Mouse (Mus musculus): Measurements from ENCODE around the gene Snx6. TPM values are rescaled to one million over a fixed set of nuclear protein-coding genes. Genes with fewer than 3 reads are reported as not detected.
A peak's percentile ranks its signal among the peaks of the same experiment; 100 is the strongest.

Snx6 gene
- polyA plus RNA-seq, 1 experiment from 2014 or later, result 60.1 TPM

DNA sequence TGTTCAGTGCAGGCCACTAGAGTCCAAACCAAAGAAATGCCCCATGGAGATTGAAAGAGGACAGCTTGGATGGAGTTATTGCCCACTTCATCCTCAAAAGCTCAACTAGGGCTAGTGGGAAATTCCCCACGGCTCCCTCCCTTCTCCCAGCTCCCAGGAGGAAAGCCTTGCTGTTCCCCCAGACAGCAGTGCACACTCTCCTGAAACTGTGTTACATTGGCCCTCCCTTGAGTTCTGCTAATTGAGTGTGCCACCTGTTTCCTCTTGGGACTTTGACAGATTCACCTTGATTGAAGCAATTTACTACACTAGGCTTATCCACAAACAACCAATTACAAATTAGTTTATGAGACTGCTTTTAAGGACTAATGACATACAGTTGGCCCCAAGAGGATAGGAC lies 32.5 kb upstream of the Snx6 start:
- 58% methylated on average over 1 of the region's 1 CpGs for WGBS (ENCODE audit: insufficient replicate concordance)
- no peaks in the 10 kb centered on the region for H3K36me3 ChIP-seq
- no peaks in the 10 kb centered on the region for H3K9me3 ChIP-seq (replicated peaks)
- H3K27ac ChIP-seq, result no peak overlapping the region
- H3K9ac ChIP-seq, result no peak overlapping the region
- 0 out of 2 replicates have a peak, but pooled peaks cover under 1% of the 10 kb centered on the region for H3K4me1 ChIP-seq (replicated peaks)
- no peak for ATAC-seq (ENCODE audit: low read depth)
- no peak for DNase-seq
- no peak overlapping the region for H3K4me3 ChIP-seq (replicated peaks)
- H3K27me3 ChIP-seq, result no peaks in the 10 kb centered on the region
- no peak overlapping the region for H3K4me2 ChIP-seq

DNA sequence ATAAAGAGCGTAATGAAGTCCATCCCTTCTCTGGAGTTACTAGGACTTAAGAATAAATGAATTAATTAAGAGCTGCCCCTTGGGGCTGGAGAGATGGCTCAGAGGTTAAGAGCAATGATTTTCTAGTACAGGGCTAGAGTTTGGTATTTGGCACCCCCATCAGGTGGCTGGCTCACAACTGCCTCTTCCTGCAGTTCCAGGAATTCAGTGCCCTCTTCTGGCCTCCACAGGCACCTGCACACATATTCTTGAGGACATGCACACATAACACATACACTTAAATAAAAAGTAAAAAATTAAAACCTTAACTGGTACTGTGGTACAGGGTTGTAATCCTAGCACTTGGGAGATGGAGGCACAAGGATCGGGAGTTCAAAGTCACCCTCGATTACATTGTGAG lies 29.7 kb upstream of the Snx6 start:
- ATAC-seq (ENCODE audit: low read depth), result no peak
- Histone ChIP-seq H3K27me3 (no peaks in the 10 kb centered on the region), H3K9me3 (replicated peaks) (no peaks in the 10 kb centered on the region), H3K4me1 (replicated peaks) (peaks cover 5% of the 10 kb centered on the region; the same call in 1 of the 2 replicates), H3K4me2 (no peak overlapping the region), H3K9ac (no peak overlapping the region), H3K27ac (no peak overlapping the region), H3K4me3 (replicated peaks) (no peak overlapping the region), H3K36me3 (no peaks in the 10 kb centered on the region)
- 82% methylated on average over 3 of the region's 3 CpGs for WGBS (ENCODE audit: insufficient replicate concordance)
- DNase-seq, result no peak

GRCm38 (mm10) chr12:54822836-54823426 lies 27.4 kb upstream of the Snx6 start:
- DNase-seq (no peak), ATAC-seq (ENCODE audit: low read depth) (no peak)
- H3K9ac ChIP-seq, result no peak overlapping the region
- no peaks in the 10 kb centered on the region for H3K27me3 ChIP-seq
- H3K4me1 ChIP-seq (replicated peaks), result peaks cover 16% of the 10 kb centered on the region
- H3K4me3 ChIP-seq (replicated peaks), result no peak overlapping the region
- no peak overlapping the region for H3K27ac ChIP-seq
- H3K4me2 ChIP-seq, result no peak overlapping the region
- H3K9me3 ChIP-seq (replicated peaks), result no peaks in the 10 kb centered on the region
- 50% methylated on average over 4 of the region's 4 CpGs for WGBS (ENCODE audit: insufficient replicate concordance)
- no peaks in the 10 kb centered on the region for H3K36me3 ChIP-seq

DNA sequence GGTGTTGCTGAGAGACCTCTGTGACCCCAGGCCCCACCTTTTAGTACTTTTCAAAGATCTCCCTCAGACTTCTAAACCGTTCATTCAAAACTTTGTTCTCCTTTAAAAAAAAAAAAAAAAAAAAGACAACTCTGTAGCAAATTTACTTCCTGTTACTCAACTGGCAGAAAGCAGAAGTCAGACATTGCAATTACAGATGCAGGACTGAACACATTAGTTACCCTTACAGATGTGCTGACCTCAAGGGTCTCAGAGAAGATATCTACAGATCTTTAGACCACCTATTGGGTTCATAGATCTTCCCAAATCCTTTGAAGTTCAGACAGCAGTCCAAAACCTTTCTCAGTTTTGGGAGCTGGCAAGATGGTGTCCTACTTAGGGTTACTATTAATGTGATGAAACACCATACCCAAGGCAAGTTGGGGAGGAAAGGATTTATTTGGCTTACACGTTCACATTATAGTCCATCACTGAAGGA lies 25.2 kb upstream of the Snx6 start:
- ATAC-seq (ENCODE audit: low read depth) (no peak), DNase-seq (no peak)
- no peaks in the 10 kb centered on the region for H3K27me3 ChIP-seq
- no peak overlapping the region for H3K4me3 ChIP-seq (replicated peaks)
- no peaks in the 10 kb centered on the region for H3K36me3 ChIP-seq
- no peak overlapping the region for H3K4me2 ChIP-seq
- WGBS (ENCODE audit: insufficient replicate concordance), result 23% methylated on average over 2 of the region's 2 CpGs
- no peaks in the 10 kb centered on the region for H3K9me3 ChIP-seq (replicated peaks)
- peak overlapping the region; percentile 18; the same call in 1 of the 2 replicates for H3K27ac ChIP-seq
- no peak overlapping the region for H3K9ac ChIP-seq
- H3K4me1 ChIP-seq (replicated peaks), result peaks cover 16% of the 10 kb centered on the region

DNA sequence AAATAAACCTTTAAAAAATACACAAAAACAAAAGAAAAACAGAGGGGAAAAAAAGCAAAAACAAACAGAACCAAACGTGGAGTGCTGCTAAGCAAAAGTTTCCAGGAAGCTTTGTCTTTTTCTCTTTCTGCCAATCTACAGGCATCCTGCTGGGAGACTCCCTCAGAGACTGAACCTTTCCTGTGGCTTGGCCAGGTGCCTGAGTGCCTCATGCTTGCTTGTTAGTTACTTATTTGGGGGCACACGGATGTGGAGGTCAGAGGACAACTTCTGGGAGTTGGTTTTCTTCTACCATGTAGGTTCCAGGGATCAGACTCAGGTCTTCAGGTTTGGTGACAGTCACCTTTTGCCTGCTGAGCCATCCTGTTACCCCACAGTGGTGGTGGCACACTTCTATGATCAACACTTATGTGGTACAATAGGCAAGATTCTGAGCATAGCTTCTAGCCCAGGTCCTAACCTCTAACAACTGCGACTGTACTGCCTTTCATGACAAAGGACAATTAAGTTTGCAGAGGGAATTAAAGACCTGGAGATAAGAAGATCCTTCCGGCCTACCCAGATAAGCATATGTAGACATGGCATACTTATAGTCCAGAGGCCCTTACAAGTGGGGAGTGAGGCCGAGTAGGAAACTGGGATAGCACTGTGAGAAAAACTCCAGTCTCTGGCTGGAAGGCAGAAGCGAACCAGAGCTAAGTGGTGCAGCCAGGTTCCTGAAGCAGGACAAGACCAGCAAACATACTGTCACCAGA lies 23.9 kb upstream of the Snx6 start:
- 40% methylated on average over 6 of the region's 6 CpGs for WGBS (ENCODE audit: insufficient replicate concordance)
- Histone ChIP-seq H3K27ac (no peak overlapping the region), H3K36me3 (no peaks in the 10 kb centered on the region), H3K9ac (no peak overlapping the region), H3K4me3 (replicated peaks) (no peak overlapping the region), H3K4me1 (replicated peaks) (peaks cover 16% of the 10 kb centered on the region), H3K27me3 (no peaks in the 10 kb centered on the region), H3K4me2 (no peak overlapping the region), H3K9me3 (replicated peaks) (no peaks in the 10 kb centered on the region)
- ATAC-seq (ENCODE audit: low read depth) (no peak), DNase-seq (no peak)

GRCm38 (mm10) chr12:54810142-54810541 lies 14.6 kb upstream of the Snx6 start:
- H3K27ac ChIP-seq, result no peak overlapping the region
- H3K9me3 ChIP-seq (replicated peaks), result no peaks in the 10 kb centered on the region
- ATAC-seq (ENCODE audit: low read depth) (no peak), DNase-seq (no peak)
- WGBS (ENCODE audit: insufficient replicate concordance), result 65% methylated on average over 2 of the region's 2 CpGs
- no peaks in the 10 kb centered on the region for H3K27me3 ChIP-seq
- H3K4me2 ChIP-seq, result no peak overlapping the region
- no peaks in the 10 kb centered on the region for H3K36me3 ChIP-seq
- H3K4me3 ChIP-seq (replicated peaks), result no peak overlapping the region
- H3K4me1 ChIP-seq (replicated peaks), result no peaks in the 10 kb centered on the region; the same call in 1 of the 2 replicates
- no peak overlapping the region for H3K9ac ChIP-seq

DNA sequence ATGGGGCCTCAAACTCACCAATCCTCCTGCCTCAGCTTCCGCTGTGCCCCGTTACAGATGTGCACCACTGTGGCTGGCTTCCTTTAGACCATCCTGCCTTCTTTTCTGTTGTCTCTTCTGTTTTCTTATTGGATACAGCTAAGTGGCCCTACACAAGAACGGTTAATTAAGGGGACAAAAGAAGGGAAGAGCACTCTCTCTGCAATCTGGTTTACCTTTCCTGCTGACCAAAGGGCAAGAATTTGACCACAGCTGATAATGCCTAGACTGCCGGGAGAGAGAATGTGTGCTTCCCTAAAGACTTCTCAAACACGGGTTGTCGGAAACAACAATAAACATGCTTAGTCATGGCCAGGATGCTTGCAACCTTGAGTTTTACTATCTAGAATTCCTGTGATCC lies 12.0 kb upstream of the Snx6 start:
- 34% methylated on average over 6 of the region's 6 CpGs for WGBS (ENCODE audit: insufficient replicate concordance)

DNA sequence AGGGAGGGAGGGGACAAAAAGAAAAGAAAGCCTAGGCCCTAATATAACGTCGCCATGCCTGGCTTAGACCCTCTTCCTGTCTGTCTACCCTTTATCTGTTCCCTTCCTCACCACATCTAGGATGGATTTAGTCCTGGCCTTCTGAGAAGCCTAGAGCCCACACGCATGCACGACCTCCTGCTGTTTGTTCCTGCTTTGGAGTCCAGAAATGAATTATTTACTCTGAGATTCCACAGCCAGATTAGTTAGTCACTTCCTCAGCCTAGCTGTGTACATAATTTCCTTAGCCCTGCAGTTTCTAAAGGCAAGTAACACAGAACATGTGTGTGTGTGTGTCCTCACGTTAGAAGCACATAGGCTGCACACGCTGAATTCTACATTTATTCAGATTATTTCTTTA lies 10.6 kb upstream of the Snx6 start:
- Histone ChIP-seq H3K4me1 (replicated peaks) (no peaks in the 10 kb centered on the region; the same call in 1 of the 2 replicates), H3K27ac (no peak overlapping the region), H3K27me3 (no peaks in the 10 kb centered on the region), H3K9ac (no peak overlapping the region), H3K9me3 (replicated peaks) (no peaks in the 10 kb centered on the region), H3K4me2 (no peak overlapping the region), H3K4me3 (replicated peaks) (no peak overlapping the region), H3K36me3 (no peaks in the 10 kb centered on the region)
- 35% methylated on average over 6 of the region's 6 CpGs for WGBS (ENCODE audit: insufficient replicate concordance)
- no peak for DNase-seq
- no peak for ATAC-seq (ENCODE audit: low read depth)

More for the DNA sequence above, 12.0 kb upstream of the Snx6 start:
- no peaks in the 10 kb centered on the region; the same call in 1 of the 2 replicates for H3K4me1 ChIP-seq (replicated peaks)
- H3K9me3 ChIP-seq (replicated peaks), result no peaks in the 10 kb centered on the region
- DNase-seq, result no peak
- no peak overlapping the region for H3K27ac ChIP-seq
- H3K36me3 ChIP-seq, result no peaks in the 10 kb centered on the region
- H3K4me2 ChIP-seq, result no peak overlapping the region
- H3K9ac ChIP-seq, result no peak overlapping the region
- ATAC-seq (ENCODE audit: low read depth), result no peak
- H3K27me3 ChIP-seq, result no peaks in the 10 kb centered on the region
- no peak overlapping the region for H3K4me3 ChIP-seq (replicated peaks)

GRCm38 (mm10) chr12:54805254-54806002 lies 9.9 kb upstream of the Snx6 start:
- DNase-seq (no peak), ATAC-seq (ENCODE audit: low read depth) (no peak)
- 66% methylated on average over 6 of the region's 6 CpGs for WGBS (ENCODE audit: insufficient replicate concordance)
- no peak overlapping the region for H3K4me2 ChIP-seq
- H3K27me3 ChIP-seq, result no peaks in the 10 kb centered on the region
- H3K4me3 ChIP-seq (replicated peaks), result no peak overlapping the region
- no peaks in the 10 kb centered on the region for H3K9me3 ChIP-seq (replicated peaks)
- H3K4me1 ChIP-seq (replicated peaks), result no peaks in the 10 kb centered on the region; the same call in 1 of the 2 replicates
- no peak overlapping the region for H3K27ac ChIP-seq
- H3K36me3 ChIP-seq, result no peaks in the 10 kb centered on the region
- no peak overlapping the region for H3K9ac ChIP-seq

GRCm38 (mm10) chr12:54803531-54803930 lies 8.0 kb upstream of the Snx6 start:
- H3K9ac ChIP-seq, result no peak overlapping the region
- H3K27ac ChIP-seq, result no peak overlapping the region
- H3K4me3 ChIP-seq (replicated peaks), result no peak overlapping the region
- WGBS (ENCODE audit: insufficient replicate concordance), result 66% methylated on average over 3 of the region's 3 CpGs
- H3K4me2 ChIP-seq, result no peak overlapping the region
- H3K36me3 ChIP-seq, result no peaks in the 10 kb centered on the region
- H3K9me3 ChIP-seq (replicated peaks), result no peaks in the 10 kb centered on the region
- no peaks in the 10 kb centered on the region; the same call in 1 of the 2 replicates for H3K4me1 ChIP-seq (replicated peaks)
- DNase-seq, result no peak
- no peaks in the 10 kb centered on the region for H3K27me3 ChIP-seq
- no peak for ATAC-seq (ENCODE audit: low read depth)

DNA sequence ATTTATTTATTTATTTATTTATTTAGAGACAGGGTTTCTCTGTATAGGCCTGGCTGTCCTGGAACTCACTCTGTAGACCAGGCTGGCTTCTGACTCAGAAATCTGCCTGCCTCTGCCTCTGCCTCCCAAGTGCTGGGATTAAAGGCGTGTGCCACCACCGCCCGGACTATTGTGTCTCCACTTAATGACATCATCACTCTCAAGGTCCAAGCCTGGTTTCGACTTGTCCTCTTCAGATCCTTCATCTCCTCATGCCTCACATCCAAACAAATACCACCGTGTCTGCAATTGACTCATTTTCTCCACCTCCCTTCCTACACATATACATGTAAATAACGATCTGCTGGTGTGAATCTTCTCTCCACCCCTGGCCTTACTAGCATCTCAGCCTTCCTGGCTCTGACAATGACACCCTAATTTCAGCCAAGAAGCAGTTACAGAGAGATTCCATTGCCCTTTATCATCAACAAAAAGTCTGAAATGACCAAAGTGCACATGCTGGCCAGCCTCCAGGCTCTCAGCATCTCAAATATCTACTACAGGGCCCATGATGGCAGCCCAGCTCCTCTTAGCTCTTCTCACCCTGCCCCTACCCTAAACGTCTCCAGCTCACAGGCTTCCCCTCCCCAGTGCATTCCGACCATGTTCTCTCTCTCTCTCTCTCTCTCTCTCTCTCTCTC lies 1.2 kb upstream of the Snx6 start:
- WGBS (ENCODE audit: insufficient replicate concordance), result 81% methylated on average over 8 of the region's 8 CpGs
- ATAC-seq (ENCODE audit: low read depth) (no peak), DNase-seq (no peak)
- Histone ChIP-seq H3K27ac (no peak overlapping the region), H3K27me3 (no peaks in the 10 kb centered on the region), H3K9me3 (replicated peaks) (no peaks in the 10 kb centered on the region), H3K9ac (no peak overlapping the region), H3K4me1 (replicated peaks) (peaks cover 21% of the 10 kb centered on the region), H3K4me2 (no peak overlapping the region), H3K36me3 (no peaks in the 10 kb centered on the region), H3K4me3 (replicated peaks) (no peak overlapping the region)

Measured in liver, embryonic 13.5 days (tissue).